Comparison of ENCODE assay signal across 8 mouse cellular contexts in the genomic region with DNA sequence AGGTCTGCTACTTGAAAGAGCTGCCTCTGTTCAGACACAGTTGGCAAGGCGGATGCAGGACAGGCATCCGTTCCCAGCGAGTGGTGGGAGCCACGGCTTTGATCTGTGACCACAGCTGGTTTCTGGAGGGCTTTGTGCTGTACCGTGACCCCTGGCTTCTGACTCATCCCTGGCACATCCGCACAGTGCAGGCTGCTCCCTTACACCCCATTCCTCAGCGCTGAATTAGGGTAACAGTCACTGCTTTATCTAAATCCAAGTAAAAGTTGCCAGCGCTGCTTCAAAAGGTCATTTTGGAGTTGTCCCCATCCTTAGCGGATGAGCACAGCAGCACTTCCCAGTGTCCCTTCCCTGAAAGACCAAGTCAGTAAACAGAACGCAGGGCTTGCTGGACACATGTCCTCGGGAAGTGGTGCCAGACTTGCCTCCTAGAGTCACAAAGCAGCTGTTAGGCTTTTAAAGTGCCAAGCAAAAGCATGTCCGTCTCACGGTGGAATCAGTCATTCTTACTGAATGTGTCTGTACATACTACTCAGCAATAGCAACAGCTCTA.
DNase-seq lines count a peak whose midpoint lies in the region; ATAC-seq lines count a peak whose summit lies in the region.

No protein-coding gene starts in this region.

- peak; percentile 57; the same call in 1 of the 2 replicates for ATAC-seq in forebrain, embryonic 16.5 days
- no peak for ATAC-seq in forebrain, embryonic 11.5 days (replicated peaks; ENCODE audit: low FRiP score)

- H3K9me3 ChIP-seq in forebrain, embryonic 16.5 days (ENCODE audit: control insufficient read depth, low read length): no peaks in the 10 kb centered on the region
- no peaks in the 10 kb centered on the region for H3K9me3 ChIP-seq in forebrain, embryonic 11.5 days (ENCODE audit: control insufficient read depth, low read length)

- H3K27ac ChIP-seq in forebrain, embryonic 16.5 days (ENCODE audit: low read length): no peak overlapping the region
- no peak overlapping the region for H3K27ac ChIP-seq in forebrain, embryonic 11.5 days (ENCODE audit: low read depth, low read length)

- H3K4me1 ChIP-seq in forebrain, embryonic 16.5 days (replicated peaks; ENCODE audit: control insufficient read depth, insufficient read depth, low read length): no peaks in the 10 kb centered on the region; the same call in 1 of the 2 replicates
- H3K4me1 ChIP-seq in forebrain, embryonic 11.5 days (replicated peaks; ENCODE audit: control insufficient read depth, insufficient read depth, low read length): no peaks in the 10 kb centered on the region

- H3K4me3 ChIP-seq in forebrain, embryonic 16.5 days (replicated peaks; ENCODE audit: low read length): no peak overlapping the region
- no peak overlapping the region for H3K4me3 ChIP-seq in forebrain, embryonic 11.5 days (ENCODE audit: low read depth, low read length)

- no peaks in the 10 kb centered on the region for H3K36me3 ChIP-seq in forebrain, embryonic 16.5 days (ENCODE audit: control insufficient read depth, insufficient read depth)
- no peaks in the 10 kb centered on the region for H3K36me3 ChIP-seq in forebrain, embryonic 11.5 days (ENCODE audit: control insufficient read depth, insufficient read depth, low read length)

- H3K4me2 ChIP-seq in forebrain, embryonic 16.5 days (ENCODE audit: low read length): no peak overlapping the region
- no peak overlapping the region for H3K4me2 ChIP-seq in forebrain, embryonic 11.5 days (ENCODE audit: low read depth, low read length, severe bottlenecking)

- DNase-seq in forebrain, embryonic 11.5 days (ENCODE audit: low spot score): no peak
- peak; percentile 56 for DNase-seq in urinary bladder, postnatal 14 days (ENCODE audit: low spot score)
- DNase-seq in urinary bladder, adult 2 months (ENCODE audit: low spot score): no peak
- peak; percentile 35 for DNase-seq in heart, postnatal 4 days
- no peak for DNase-seq in c-Kit-positive CD71-positive TER-119-positive erythroid progenitor cells, embryonic 14.5 days (ENCODE audit: low spot score)
- DNase-seq in cerebellum, adult 11-12 months: no peak
- no peak for DNase-seq in cerebellum, adult 8-10 months

- 77% methylated on average over 13 of the region's 13 CpGs for WGBS in forebrain, embryonic 16.5 days
- 81% methylated on average over 13 of the region's 13 CpGs for WGBS in forebrain, embryonic 11.5 days

- H3K9ac ChIP-seq in forebrain, embryonic 16.5 days (replicated peaks; ENCODE audit: low read depth, low read length): no peak overlapping the region
- no peak overlapping the region for H3K9ac ChIP-seq in forebrain, embryonic 11.5 days (ENCODE audit: low read length)

- H3K27me3 ChIP-seq in forebrain, embryonic 16.5 days (replicated peaks; ENCODE audit: control insufficient read depth, insufficient read depth, low read length): no peaks in the 10 kb centered on the region
- no peaks in the 10 kb centered on the region for H3K27me3 ChIP-seq in forebrain, embryonic 11.5 days (ENCODE audit: control insufficient read depth, insufficient read depth, low read length)

Comparison
In these comparisons a context has a peak if more than half of its experiments do, and no peak if none do; other contexts are left out.
1. DNase-seq: peak in urinary bladder, postnatal 14 days (single experiment) and heart, postnatal 4 days (single experiment); none in forebrain, embryonic 11.5 days (single experiment), urinary bladder, adult 2 months (single experiment), c-Kit-positive CD71-positive TER-119-positive erythroid progenitor cells, embryonic 14.5 days (single experiment), cerebellum, adult 11-12 months (single experiment) and cerebellum, adult 8-10 months (single experiment).